Mouse (Mus musculus) hematopoietic stem cell, adult 5-6 weeks (primary cell): ENCODE results near the gene Akr7a5. TPM values are rescaled to one million over a fixed set of nuclear protein-coding genes. Genes with fewer than 3 reads are reported as not detected.
A peak's percentile ranks its signal among the peaks of the same experiment; 100 is the strongest.

ENCODE experiments used
- ATAC-seq, 2 experiments: fragments of 125-278 bp in 1 of 2; replicated peaks in 1 of 2; 2 replicates each; pipeline ENCODE4 v1.8.0; 2016 to 2017; ENCODE audit warnings: inconsistent platforms in 2 of 2, mild to moderate bottlenecking in 2 of 2, moderate number of reproducible peaks in 2 of 2, low read depth in 1 of 2, moderate TSS enrichment in 1 of 2; ENCODE audit not compliant: low FRiP score in 2 of 2, poor library complexity in 2 of 2, severe bottlenecking in 2 of 2, insufficient read depth in 1 of 2, low TSS enrichment in 1 of 2
- total RNA-seq: library from RNA; stranded (forward); fragments of 172-1452, 232-1000 nt; gene quantifications from 2 replicates; pipeline ENCODE4 v1.2.3, GENCODE M21; 2017

Akr7a5 gene
- total RNA-seq, 1 experiment from 2014 or later: 7.9 TPM

GRCm38 (mm10) chr4:139336822-139337483, 26.4 kb downstream of the Akr7a5 start:
- ATAC-seq: peak; percentile 89 to 91

GRCm38 (mm10) chr4:139338145-139338544, 27.6 kb downstream of the Akr7a5 start:
- no peak for ATAC-seq

- ATAC-seq: no peak
These were observed 30.3 kb downstream of the Akr7a5 start for GRCm38 (mm10) chr4:139340835-139341234.

GRCm38 (mm10) chr4:139341556-139342233, 31.2 kb downstream of the Akr7a5 start:
- ATAC-seq: no peak

- peak in 1 of 2 experiments; percentile 15; a peak in 1 of 4 replicates for ATAC-seq
These were observed 33.2 kb downstream of the Akr7a5 start for GRCm38 (mm10) chr4:139343718-139344117.

- no peak for ATAC-seq
These were observed 35.0 kb downstream of the Akr7a5 start for GRCm38 (mm10) chr4:139345416-139346019.

GRCm38 (mm10) chr4:139351931-139352711, 41.6 kb downstream of the Akr7a5 start, which contains the start of the genes Mrto4, Emc1 and Ubr4:
TSS of gene Mrto4 (minus strand) at chr4:139352576.
TSS of gene Emc1 (plus strand) at chr4:139352587.
TSS of gene Ubr4 (plus strand) at chr4:139352609.
- ATAC-seq: peak; percentile 96 to 97

GRCm38 (mm10) chr4:139352832-139353231, 42.3 kb downstream of the Akr7a5 start:
- no peak; a peak in 1 of 4 replicates for ATAC-seq

- ATAC-seq: no peak
These were observed 46.7 kb downstream of the Akr7a5 start for GRCm38 (mm10) chr4:139357211-139357610.

- no peak for ATAC-seq
These were observed 50.4 kb downstream of the Akr7a5 start for GRCm38 (mm10) chr4:139360761-139361548.

GRCm38 (mm10) chr4:139367336-139367735, 56.8 kb downstream of the Akr7a5 start:
- ATAC-seq: no peak

Other genes starting within 250 kb of the Akr7a5 start
- gene Htr6, start 235.2 kb upstream of the Akr7a5 start, total RNA-seq: not detected in 2 replicates
- 0.45 TPM in 1 of 2 replicates, not detected in the other for gene Nbl1, start 217.8 kb upstream of the Akr7a5 start, total RNA-seq
- gene Minos1, start 179.6 kb upstream of the Akr7a5 start, total RNA-seq: 93.3 and 143 TPM in 2 replicates
- 96.1 and 101 TPM in 2 replicates for gene Capzb, start 117.8 kb upstream of the Akr7a5 start, total RNA-seq
- 0.94 TPM in 1 of 2 replicates, not detected in the other for gene Pqlc2, start within 50 bp of the Akr7a5 start, total RNA-seq
- 47.8 and 56.2 TPM in 2 replicates for gene Mrto4, start 41.8 kb downstream of the Akr7a5 start, total RNA-seq
- 31.6 and 35.0 TPM in 2 replicates for gene Emc1, start 41.8 kb downstream of the Akr7a5 start, total RNA-seq
- 72.9 and 77.5 TPM in 2 replicates for gene Ubr4, start 41.9 kb downstream of the Akr7a5 start, total RNA-seq
- gene Iffo2, start 219.8 kb downstream of the Akr7a5 start, total RNA-seq: 3.9 and 7.5 TPM in 2 replicates